Mouse (Mus musculus): Measurements from ENCODE around the gene Cmah. TPM values are rescaled to one million over a fixed set of nuclear protein-coding genes. Genes with fewer than 3 reads are reported as not detected.

Cmah gene
- polyA plus RNA-seq, 1 experiment from 2014 or later: 0.37 TPM

DNA sequence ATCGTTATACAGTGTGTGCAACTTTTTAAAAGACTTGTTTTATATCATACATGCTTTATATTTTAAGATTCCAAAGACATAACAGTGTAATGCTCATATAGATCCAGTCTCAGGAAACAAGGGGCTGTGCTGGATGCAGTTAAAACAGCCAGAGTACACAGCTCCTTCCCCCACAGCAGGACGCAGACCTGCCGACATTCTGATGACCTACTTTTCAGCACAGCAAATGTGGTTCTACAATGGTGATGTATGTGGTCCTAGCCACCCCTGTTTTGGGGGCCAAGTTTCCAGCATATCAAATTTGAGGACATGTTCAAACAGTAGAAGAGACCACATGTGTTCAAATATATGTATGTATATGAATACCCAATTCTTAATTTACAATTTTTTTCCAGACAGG, 198.3 kb downstream of the Cmah start:
- H3K36me3 ChIP-seq (ENCODE audit: control insufficient read depth, insufficient read depth, low read length): no peaks in the 10 kb centered on the region
- 84% methylated on average over 3 of the region's 3 CpGs for WGBS
- peaks cover 13% of the 10 kb centered on the region; the same call in 1 of the 2 replicates for H3K4me1 ChIP-seq (ENCODE audit: control insufficient read depth, insufficient read depth, low read length)
- H3K9me3 ChIP-seq (ENCODE audit: control insufficient read depth, low read length): no peaks in the 10 kb centered on the region
- H3K9ac ChIP-seq (ENCODE audit: low read length): no peak overlapping the region
- no peak overlapping the region for H3K4me2 ChIP-seq
- no peak overlapping the region for H3K4me3 ChIP-seq (ENCODE audit: low read depth, low read length)
- no peak for DNase-seq (ENCODE audit: low spot score, missing footprints)
- ATAC-seq (ENCODE audit: low FRiP score): no peak
- no peaks in the 10 kb centered on the region for H3K27me3 ChIP-seq (ENCODE audit: control insufficient read depth, insufficient read depth, low read length)
- no peak overlapping the region for H3K27ac ChIP-seq (ENCODE audit: low read depth, low read length)

DNA sequence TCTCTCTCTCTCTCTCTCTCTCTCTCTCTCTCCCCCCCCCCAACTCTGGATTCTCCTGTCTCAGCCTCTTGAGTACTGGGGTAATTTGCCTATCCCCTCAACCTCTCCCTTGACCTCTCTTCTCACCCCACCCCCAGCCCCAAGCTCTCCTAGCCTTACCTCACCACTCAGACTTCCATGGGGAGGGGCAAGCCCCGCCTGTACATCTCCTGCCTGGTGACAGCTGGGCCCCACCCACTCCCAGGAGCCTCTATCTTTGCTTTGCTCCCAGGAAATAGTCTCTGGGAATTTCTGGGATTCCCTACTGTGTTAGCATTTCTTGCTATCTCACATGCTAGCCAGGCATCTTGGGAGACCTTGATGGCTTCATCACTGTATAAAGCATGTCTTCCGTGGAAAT, 199.7 kb downstream of the Cmah start:
- ATAC-seq (ENCODE audit: low FRiP score) (no peak), DNase-seq (ENCODE audit: low spot score, missing footprints) (no peak)
- H3K36me3 ChIP-seq (ENCODE audit: control insufficient read depth, insufficient read depth, low read length): no peaks in the 10 kb centered on the region
- 73% methylated on average over 2 of the region's 2 CpGs for WGBS
- peaks cover 4% of the 10 kb centered on the region; the same call in 1 of the 2 replicates for H3K4me1 ChIP-seq (ENCODE audit: control insufficient read depth, insufficient read depth, low read length)
- H3K4me3 ChIP-seq (ENCODE audit: low read depth, low read length): no peak overlapping the region
- H3K9me3 ChIP-seq (ENCODE audit: control insufficient read depth, low read length): no peaks in the 10 kb centered on the region
- H3K27ac ChIP-seq (ENCODE audit: low read depth, low read length): no peak overlapping the region
- no peak overlapping the region for H3K9ac ChIP-seq (ENCODE audit: low read length)
- no peak overlapping the region for H3K4me2 ChIP-seq
- H3K27me3 ChIP-seq (ENCODE audit: control insufficient read depth, insufficient read depth, low read length): no peaks in the 10 kb centered on the region

Other genes with a start within 250 kb of the Cmah start
- gene Carmil1, start 46.6 kb upstream of the Cmah start, polyA plus RNA-seq (2014; fragmentation: Nextera tagmentation; extraction: Ambion mirVana): 16.6 and 19.4 TPM in 2 replicates

All from midbrain, embryonic 11.5 days (tissue).